Mouse (Mus musculus) kidney, postnatal 25 days (tissue): ENCODE results near the gene H2afy2.

Experiments used
- DNase-seq, 2 experiments: peaks; one replicate each; pipeline ENCODE4 v3.0.0; 2021; ENCODE audit warnings: mixed read lengths in 2 of 2

Gene H2afy2

DNA sequence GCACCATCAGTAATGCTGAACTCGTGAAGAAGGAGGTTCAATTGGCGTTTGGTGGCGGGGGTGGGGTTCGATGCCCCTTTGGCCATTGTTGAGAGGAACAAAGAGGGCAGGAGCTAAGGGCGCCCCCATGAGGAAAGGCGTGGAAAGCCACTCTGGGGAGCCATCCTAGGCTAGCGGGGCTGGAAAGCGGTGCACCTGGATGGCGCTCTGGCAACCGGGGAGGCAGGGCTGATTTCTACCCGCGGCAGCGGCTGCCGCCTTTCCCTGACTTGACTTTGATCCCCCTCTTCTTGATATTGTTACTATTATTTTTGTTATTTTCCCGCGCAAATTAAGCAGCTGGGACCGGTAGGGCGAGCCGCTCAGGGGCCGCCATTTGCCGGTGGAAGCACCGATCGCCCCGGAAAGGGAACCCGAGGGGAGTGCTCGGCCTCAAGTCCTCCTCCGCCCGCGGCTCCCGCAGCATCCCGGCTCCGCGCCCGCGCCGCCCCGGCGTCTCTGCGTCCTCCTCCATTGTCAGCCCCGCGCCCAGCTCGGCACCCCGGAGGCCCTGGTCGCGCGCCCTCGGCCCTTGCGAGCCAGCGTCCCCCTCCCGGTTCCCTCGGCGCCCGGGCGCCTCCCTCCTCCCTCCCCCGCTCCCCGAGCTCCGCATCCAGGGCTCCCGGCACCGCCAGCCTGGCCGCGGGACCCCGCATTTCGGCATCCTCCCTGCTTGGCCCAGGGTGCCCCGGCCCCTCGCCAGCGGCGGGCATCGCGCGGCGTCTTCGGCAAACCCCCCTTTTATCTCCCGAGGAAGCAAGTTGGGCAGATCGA, 942 bp downstream of the H2afy2 start:
- DNase-seq, result peak; percentile 72 to 81

DNA sequence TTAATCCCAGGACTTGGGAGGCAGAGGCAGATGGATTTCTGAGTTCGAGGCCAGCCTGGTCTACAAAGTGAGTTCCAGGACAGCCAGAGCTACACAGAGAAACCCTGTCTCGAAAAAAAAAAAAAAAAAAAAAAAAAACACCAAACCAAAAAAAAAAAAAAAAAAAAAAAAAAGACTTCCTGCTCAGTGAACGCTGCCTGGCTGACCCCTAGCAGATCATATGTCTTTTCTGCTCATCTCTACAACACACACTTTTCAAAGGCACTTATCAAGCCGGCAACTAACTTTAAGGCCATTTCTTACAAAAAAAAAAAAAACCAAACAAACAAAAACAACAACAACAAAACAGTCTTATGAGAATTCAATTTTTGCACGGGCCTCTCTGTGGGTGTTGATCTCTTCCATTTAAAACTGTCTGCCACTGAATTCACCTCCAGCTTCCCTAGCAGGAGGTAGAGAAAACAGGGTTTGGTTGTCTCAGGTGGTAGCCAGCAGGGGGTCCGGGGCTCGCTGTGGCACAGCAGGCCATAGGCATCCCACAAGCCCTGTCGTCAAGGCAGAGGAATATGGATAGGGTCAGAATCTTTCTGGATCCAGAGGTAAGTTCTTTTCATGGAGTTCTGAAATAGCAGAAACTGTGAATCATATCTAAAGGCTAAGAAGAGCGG, 2.4 kb downstream of the H2afy2 start:
- no peak for DNase-seq

DNA sequence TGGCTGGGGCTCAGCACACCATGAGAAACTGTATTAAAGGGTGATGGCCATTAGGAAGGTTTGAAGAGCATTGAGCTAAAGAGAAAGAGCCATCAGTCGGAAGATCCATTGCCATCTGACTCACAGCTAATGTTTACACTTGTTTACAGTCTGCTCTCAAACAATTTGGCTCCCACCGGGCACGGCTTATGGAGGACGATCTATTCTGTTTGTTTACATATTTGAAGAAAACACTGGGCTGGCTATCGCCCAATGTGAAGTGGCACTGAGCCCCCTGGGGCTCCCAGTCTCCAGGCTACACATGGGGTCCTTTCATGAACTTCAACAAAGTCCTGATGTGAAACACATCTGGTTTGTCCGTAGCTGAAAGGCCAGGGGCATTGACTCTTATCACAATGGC, 17.1 kb downstream of the H2afy2 start:
- no peak for DNase-seq

DNA sequence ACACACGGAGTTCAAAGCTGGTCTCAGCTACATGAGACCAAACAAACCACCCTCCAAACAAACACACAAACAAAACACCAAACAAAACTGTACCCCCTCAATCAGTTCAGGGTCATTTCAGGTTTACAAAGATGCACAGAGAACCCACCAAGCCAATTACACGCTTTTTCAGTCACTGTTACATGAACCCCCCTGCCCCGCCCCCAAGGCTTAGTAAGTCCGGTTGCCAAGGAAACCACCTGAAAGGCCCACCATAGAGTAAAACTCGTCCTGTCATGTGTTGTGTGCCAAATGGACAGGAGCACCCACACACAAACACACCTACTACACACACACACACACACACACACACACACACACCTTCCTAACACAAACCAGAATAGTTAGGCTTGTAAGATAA, 18.4 kb downstream of the H2afy2 start:
- DNase-seq, result no peak

DNA sequence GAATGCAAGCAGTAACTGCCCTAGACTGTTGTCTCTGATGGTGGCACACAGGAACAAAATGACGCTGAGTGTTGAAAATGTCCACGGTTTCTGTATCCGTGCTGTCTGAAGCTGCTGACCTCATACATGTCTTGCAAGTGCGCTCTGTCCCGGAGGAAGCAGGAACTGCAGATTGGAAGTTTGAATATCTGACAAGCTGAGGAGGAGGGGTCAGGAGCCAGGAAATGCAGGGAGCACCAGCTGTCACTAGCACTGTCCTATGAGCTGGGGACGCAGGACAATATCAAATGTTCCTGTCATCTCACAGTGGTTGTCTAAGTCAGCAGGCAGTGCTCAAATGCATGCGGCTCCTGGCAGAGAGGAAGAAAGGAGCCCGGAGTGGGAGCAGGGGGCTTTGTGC, 19.3 kb downstream of the H2afy2 start:
- DNase-seq, result peak; percentile 21 to 47

DNA sequence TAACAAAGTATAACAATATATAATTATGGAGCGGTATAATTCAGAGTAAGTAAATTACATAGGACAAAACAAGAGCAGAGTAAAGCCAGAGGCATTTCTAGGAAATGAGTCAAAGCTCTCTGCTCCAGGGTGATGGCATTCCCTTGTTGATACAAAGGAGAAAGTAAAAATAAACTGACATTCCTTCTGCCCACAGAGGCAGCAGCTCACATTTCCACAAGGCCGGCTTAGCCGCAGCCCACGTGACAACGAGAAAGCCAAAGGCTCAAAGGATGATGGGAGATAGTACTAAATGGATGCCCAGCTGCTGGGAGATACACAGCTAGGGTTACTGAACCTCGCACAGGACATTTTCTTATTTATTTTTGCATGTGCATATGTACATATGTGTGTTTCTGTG, 24.1 kb downstream of the H2afy2 start:
- no peak for DNase-seq

DNA sequence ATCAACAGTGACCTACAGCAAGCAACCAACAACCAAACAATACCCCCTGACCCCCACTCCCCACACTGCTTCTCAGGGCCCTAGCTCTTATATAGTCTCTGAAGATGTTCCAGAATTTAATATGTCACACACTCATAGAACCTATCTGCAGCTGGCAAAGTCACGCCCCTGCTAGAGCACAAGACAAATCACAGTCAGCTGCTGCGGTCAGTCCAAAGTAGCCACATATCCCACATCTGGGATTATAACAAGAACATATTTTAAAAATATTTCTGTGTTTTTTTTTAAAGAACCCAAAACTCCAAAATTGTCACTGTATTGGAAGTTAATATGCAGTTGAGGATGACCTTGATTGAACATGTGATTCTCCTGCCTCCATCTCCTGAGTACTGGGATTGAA, 25.0 kb downstream of the H2afy2 start:
- no peak for DNase-seq

DNA sequence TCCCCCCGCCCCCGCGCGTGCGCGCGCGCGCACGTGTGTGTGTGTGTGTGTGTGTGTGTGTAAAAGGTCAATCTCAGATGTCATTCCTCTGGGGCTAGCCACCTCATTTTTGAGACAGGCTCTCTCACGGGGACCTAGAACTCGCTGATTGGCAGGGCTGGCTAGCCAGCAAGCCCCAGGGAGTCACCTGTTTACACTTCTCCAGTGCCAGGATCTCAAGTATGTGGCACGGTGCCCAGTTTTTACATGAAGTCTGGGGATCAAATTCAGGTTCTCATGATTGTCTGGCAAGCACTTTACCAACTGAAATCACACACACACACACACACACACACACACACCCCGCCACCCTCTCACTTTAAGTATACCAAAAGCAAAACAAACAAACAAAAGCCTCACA, 26.9 kb downstream of the H2afy2 start:
- DNase-seq, result peak; percentile 70 to 74

DNA sequence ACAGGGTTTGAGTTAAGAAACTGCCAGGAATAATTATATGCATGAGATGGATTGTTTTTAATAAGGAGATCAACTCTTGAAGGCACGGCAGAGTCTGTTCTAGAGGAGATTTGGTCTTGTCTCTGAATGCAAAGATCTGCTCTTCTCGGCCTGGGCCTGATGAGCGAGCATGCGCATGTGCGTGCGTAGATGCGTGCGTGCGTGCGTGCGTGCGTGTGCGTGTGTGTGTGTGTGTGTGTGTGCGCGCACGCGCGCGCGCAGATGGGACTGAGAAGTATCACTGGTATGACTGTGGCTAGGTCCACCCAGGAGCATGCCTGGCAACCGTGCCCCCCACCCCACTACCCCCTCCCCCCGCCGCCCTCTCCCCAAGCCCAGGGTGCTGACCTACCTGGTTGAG, 30.9 kb downstream of the H2afy2 start:
- DNase-seq, result no peak

DNA sequence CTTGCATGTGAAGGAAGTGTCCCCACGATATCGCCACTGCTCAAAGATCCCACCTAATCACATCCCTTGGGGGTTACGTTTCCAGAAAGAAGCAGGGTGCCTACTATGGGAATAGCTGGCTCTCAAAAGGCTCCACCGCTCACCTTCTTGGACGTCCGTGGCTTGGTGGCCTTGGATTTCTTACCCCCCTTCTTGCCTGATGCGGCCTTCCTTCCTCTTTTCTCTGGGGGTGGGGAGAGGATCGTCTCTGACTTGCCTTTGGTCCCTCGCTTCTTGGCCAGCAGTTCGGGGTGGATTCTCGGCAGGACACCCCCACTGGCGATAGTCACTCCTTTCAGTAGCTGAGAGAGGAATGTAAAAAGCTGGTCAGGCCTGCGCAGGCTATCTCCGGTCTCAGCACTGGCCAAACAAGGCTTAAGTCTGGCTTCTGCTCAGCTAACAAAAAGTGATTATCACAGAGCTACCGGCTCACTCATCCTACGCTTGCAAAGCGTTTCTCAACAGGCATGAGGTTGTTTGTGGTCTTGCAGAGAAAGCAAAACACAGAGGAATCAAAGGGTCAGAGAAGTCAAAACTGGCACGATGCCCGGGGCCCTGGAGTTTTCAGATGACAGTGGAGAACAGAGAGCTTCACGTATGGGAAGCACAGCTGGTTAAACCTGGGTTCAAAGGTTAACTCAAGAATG, 32.3 kb downstream of the H2afy2 start:
- peak; percentile 91 to 93 for DNase-seq

DNA sequence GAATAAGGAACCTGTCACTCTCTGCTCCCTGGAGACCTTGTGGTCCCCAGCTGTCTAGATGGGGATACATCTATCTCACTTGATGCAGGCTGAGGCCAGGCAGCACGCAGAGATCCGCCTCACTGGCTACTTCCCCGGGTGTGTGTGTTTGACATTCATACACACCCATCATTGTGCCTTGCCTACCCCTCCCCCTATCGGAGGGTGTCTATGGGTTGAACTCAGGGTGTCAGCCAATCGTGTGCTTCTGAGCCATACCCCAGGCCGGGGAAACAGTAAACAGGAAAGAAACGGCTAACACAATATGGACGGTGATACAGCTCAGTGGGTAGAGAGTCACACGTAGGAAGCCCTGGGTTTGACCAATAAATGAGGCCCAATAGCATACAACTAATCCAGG, 33.9 kb downstream of the H2afy2 start:
- DNase-seq, result no peak

DNA sequence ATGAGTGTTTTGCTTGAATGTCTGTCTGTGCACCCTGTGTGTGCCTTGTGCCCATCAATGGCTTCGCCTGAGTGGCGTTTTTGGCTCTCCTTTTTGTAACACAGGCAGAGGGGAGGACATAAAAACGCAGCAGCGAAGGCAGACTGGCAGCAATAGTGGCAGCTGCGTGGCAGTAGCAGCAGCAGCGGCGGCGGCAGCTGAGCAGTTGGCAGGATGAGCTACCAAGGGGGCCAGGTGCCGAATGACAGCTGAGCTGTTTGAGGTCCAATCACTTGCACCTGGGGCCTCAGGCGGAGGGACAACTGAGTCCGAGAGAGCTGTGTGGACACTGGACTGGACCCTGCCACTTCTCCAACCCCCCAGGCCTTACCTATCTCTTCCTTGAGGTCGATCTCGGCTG, 36.6 kb downstream of the H2afy2 start:
- DNase-seq, result no peak

DNA sequence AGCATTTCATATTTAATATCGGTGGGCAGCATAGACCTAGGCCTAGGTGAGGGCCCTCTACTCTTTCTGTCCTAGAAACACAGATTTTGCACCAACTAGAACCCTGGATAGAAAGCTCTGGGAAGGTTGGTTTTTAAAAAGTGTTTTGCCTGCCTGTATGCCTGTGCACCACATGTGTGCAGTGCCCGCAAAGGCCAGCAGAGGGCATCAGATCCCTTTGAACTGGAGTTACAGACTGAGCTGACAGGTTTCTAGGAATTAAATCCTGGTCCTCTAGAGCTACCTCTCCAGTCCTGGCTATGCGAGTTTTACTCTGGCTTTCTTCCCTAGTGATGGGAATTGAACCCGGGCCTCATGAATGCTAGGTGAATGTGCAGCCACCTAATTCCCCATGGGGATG, 38.8 kb downstream of the H2afy2 start:
- peak in 1 of 2 experiments; percentile 72 for DNase-seq

DNA sequence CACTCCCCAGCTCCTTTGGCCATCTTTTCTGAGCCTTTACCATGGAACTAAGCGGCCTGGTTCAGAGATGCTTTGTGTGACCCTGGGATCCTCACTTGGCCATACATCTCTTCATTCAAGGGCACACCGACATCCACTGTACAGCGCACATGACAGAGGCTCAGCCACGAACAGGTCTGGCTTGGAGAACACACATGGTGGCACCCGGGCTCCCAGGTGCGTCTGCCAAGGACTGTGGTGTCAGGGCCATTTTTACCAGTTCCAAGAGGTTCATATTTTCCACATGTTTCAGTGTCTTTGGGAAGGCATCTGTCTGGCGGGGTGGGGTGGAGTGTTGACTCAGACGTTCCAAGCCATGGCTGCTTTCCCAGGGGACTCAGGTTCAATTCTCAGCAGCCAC, 41.6 kb downstream of the H2afy2 start:
- no peak for DNase-seq

DNA sequence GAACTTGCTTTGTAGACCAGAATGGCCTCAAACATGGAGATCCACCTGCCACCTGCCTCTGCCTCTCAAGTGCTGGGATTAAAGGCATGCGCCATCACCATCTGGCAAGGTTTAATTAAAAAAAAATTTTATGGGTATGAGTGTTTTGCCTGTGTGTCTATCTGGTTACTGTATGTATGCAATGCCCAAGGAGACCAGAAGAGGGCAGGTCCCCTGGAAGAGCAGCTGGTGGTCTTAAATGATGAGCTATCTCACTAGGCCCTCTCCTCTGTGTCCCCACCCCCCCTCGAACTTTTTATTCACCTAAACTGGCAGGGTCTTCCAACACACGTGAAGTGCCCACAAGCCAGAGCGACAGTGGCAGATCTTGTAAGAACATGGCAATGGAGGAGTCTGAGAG, 42.1 kb downstream of the H2afy2 start:
- no peak for DNase-seq

DNA sequence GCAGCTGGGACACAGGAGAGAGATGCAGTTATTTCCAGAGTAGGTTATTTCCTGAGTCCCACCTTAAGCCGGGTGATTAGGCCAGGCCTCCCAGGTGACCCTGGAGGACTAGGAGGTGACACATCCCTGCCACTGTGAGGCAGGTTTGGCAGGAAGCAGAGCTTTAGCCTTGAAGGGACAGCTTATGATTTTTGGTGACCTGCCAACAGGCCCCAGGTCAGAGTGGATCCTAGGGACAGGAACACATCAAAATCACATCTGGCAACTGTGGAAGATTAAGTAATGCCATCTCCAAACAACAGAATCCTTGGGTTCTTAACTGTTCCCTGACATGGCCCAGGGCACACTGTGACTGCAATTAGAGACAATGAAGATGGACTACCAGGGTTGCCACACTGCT, 42.6 kb downstream of the H2afy2 start:
- DNase-seq, result no peak

DNA sequence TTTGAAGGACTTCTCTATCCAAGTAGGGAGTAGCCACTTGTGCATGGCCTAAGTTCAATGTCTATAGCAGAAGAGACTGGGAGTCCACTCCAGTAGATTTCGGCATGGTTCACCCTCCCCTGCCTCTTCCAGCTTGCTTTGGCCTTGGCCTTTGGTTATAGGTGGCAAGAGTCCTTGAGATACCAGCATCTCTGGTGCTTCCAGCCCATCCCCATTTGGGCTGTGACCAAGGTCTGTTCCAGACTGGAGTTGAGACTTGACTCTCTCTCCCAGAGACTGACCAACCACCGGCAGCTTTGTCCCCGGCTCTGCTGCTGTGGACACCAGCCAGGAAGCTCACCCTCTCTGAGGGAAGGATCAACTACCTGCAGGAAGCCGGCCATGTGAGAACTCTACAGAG, 45.8 kb downstream of the H2afy2 start:
- no peak for DNase-seq

DNA sequence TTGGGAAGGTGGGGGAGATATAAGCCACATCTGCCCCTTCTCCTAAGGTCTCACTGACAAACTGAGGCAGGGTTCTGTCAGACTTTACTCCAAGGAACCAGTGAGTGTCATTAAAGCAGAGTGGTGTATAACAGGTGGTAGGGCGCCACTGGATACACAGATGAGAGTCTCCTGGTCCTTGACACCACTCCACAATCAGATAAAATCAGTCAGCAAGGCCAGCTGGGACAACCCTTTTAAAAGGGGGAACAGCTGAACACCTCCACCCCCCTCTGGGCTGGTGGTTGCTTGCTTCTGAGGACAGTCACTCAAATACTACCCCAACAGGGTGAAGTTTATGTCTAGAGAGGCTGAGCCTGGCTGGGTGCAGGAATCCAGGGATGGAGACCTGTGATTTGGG, 46.4 kb downstream of the H2afy2 start:
- no peak for DNase-seq

DNA sequence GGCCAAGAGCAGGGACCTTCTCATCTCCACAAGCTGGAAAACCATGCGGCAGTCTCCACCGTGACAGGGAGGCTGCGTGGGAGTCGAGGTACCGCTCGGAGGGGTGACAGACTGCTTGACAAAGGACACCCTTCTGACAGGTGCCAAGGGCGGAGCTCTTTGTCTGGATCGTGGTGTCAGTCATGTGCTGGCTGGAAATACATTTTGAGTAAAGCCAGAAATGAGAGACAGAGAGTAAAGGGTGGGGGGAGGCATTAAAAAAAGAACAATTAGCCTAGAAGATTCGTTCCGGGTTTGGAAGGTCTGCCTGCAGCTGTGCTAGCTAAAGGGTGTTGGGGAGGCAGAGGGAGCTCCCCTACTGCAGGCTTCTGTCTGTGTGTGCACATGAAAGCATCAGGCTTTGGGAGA, 47.3 kb downstream of the H2afy2 start:
- DNase-seq, result no peak

DNA sequence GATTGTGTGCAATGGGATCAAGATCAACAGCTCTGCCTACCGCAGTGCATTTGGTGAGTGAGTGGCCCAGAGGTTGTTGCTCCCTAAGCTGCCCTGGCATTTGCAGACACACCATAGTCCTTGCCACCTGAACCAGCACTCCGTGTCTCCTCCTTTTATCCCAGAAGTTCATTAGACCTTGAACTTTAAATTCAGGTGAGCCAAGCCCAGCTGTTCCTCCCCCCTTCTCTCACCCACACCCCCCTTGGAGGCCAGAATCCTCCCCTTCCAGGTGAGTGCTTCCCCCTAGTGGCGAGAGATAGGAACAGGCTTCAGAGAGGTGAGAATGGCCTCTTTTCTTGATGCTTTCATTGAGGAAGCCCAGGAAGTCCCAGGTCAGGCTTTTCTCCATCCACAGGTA, 49.6 kb downstream of the H2afy2 start:
- peak; percentile 53 to 84 for DNase-seq

DNA sequence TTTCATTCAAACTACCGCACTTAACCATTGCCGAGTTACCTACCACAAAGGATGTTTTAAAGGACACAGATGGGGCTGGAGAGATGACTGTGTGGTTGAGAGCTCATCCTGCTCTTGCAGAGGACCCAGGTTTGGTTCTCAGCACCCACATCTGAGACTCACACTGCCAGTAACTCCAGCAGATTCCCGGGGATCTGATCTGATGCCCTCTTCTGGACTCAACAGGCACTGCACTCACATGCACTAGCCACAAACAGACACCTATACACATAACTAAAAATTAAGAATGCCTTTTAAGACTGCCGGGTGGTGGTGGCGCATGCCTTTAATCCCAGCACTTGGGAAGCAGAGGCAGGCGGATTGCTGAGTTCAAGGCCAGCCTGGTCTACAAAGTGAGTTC, 53.8 kb downstream of the H2afy2 start:
- DNase-seq, result no peak

DNA sequence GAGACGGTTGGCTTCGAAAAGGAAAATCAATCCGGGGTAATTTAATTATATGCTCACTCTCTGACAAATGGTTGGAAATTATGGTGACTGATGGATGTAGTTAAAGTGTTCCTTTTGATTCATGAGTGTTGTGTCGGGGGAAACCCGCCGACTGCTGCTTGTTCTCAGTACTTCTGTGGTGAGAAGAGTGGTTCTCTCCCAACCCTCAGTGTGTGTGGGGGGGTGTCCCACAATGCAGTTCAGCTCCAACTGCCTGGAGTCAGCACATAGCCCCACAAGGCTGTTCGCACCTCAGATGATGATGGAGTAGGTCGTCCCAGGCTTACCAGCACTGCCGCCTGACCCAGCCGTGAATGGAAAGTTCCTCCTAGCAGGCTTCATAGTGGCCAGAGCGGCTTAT, 54.8 kb downstream of the H2afy2 start:
- no peak for DNase-seq

DNA sequence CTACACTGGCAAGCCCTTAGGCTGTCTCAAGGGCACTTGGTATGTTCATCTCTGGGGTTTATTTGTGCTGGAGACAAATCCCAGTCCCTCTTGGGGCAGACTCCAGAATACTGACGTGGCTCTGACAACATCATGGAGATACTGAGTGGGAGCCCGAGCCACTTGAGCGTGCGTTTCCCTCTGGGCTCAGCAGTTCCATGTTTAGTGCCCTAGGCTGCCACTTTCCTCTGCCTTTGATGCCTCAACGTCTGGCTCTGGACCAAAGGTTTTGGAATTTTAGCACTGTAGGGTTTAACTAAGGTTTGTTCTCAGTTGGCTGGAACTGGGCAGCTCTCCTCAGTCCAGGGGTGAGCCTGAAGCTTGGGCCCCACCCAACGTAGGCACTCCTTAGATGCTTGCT, 60.7 kb downstream of the H2afy2 start:
- DNase-seq, result no peak

DNA sequence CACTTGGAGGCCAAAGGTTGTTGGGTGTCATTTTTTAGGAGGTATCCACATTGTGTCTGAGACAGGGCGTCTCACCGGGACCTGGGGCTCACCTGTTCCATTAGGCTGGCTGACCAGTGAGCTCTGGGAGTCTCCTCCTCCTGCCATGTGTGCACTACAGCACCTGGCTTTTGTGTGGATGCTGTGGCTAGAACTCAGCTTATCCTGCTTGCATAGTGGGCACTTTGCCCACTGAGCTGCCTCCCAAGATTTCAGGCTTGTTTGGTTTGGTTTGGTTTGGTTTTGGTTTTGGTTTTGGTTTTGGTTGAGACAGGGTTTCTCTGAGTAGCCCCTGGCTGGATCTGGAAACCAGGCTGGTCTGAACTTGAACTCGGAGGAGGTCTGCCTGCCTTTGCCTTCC, 61.7 kb downstream of the H2afy2 start:
- no peak for DNase-seq
